Mouse (Mus musculus) myocyte (in vitro differentiated cells): ENCODE measurements at regions not wholly inside any gene's neighbourhood (a gene's known extent, or its start where the extent isn't known, plus 50 kb on each side); places are given as distances from the start of the nearest gene placed in this dataset.

Experiments
- H3K27me3 ChIP-seq: one replicate; pipeline ENCODE4 v1.6.1; 2011; ENCODE audit not compliant: control insufficient read depth, insufficient read depth, insufficient read length
- H3K36me3 ChIP-seq: one replicate; pipeline ENCODE4 v1.6.1; 2011; ENCODE audit not compliant: control insufficient read depth, insufficient read depth
- H3K4me2 ChIP-seq: one replicate; pipeline ENCODE4 v1.6.1; 2011; ENCODE audit warnings: low read depth, control low read depth
- H3K4me3 ChIP-seq: one replicate; pipeline ENCODE4 v1.5.1; 2011; ENCODE audit warnings: mild to moderate bottlenecking, control low read depth, moderate library complexity
- H3K79me2 ChIP-seq: one replicate; pipeline ENCODE4 v1.6.1; 2011; ENCODE audit not compliant: control insufficient read depth, insufficient read depth
- H3ac ChIP-seq: one replicate; pipeline ENCODE4 v1.6.1; 2011; ENCODE audit not compliant: control insufficient read depth, insufficient read length
- CEBPB ChIP-seq: IDR thresholded peaks from 2 replicates; pipeline ENCODE4 v1.6.1; 2011; ENCODE audit warnings: mild to moderate bottlenecking, moderate library complexity; ENCODE audit not compliant: poor library complexity, insufficient read depth, severe bottlenecking
- E2F4 ChIP-seq: IDR thresholded peaks from one replicate; pipeline ENCODE4 v1.6.1; 2011; ENCODE audit warnings: mild to moderate bottlenecking, control low read depth, moderate library complexity; ENCODE audit not compliant: insufficient read depth
- MAX ChIP-seq: IDR thresholded peaks from one replicate; pipeline ENCODE4 v1.6.1; 2011; ENCODE audit warnings: low read depth, mild to moderate bottlenecking, control low read depth
- MYOD1 ChIP-seq, 3 experiments: IDR thresholded peaks; one replicate each; pipeline ENCODE4 v1.6.1; 2011; ENCODE audit warnings: control low read depth in 2 of 3, low read depth in 2 of 3, mild to moderate bottlenecking in 2 of 3, moderate library complexity in 1 of 3; ENCODE audit not compliant: insufficient read length in 2 of 3, control insufficient read depth in 1 of 3
- MYOG ChIP-seq, 3 experiments: IDR thresholded peaks; one replicate each; pipeline ENCODE4 v1.6.1; 2011; ENCODE audit warnings: control low read depth in 2 of 3, low read depth in 2 of 3, mild to moderate bottlenecking in 2 of 3; ENCODE audit not compliant: insufficient read length in 2 of 3, control insufficient read depth in 1 of 3, insufficient read depth in 1 of 3
- POLR2A ChIP-seq: IDR thresholded peaks from one replicate; pipeline ENCODE4 v1.6.1; 2011; ENCODE audit warnings: low read depth, mild to moderate bottlenecking, control low read depth, moderate library complexity; ENCODE audit not compliant: insufficient read length
- POLR2AphosphoS2 ChIP-seq: IDR thresholded peaks from one replicate; pipeline ENCODE4 v1.6.1; 2011; ENCODE audit warnings: low read depth, control low read depth; ENCODE audit not compliant: insufficient read length
- REST ChIP-seq: IDR thresholded peaks from one replicate; pipeline ENCODE4 v1.6.1; 2011; ENCODE audit warnings: mild to moderate bottlenecking, control low read depth, moderate library complexity; ENCODE audit not compliant: insufficient read depth, insufficient read length
- SRF ChIP-seq: IDR thresholded peaks from one replicate; pipeline ENCODE4 v1.6.1; 2011; ENCODE audit warnings: low read depth; ENCODE audit not compliant: control insufficient read depth, insufficient read length
- TCF12 ChIP-seq: IDR thresholded peaks from one replicate; pipeline ENCODE4 v1.6.1; 2011; ENCODE audit warnings: mild to moderate bottlenecking, control low read depth; ENCODE audit not compliant: poor library complexity, insufficient read depth, severe bottlenecking
- TCF3 ChIP-seq: IDR thresholded peaks from one replicate; pipeline ENCODE4 v1.6.1; 2011; ENCODE audit warnings: low read depth, control low read depth; ENCODE audit not compliant: insufficient read length
- USF1 ChIP-seq: IDR thresholded peaks from one replicate; pipeline ENCODE4 v1.6.1; 2011; ENCODE audit warnings: low read depth, mild to moderate bottlenecking, control low read depth, moderate library complexity

GRCm38 (mm10) chr1:60823006-60823665, 63.7 kb upstream of the Ctla4 start:
- H3K27me3 ChIP-seq: no peaks in the 10 kb centered on the region
- no peak for TF ChIP-seq USF1
- no peak for TF ChIP-seq TCF12
- H3K79me2 ChIP-seq: no peaks in the 10 kb centered on the region
- no peaks in the 10 kb centered on the region for H3K36me3 ChIP-seq
- no peak overlapping the region for H3K4me2 ChIP-seq
- H3ac ChIP-seq: no peak overlapping the region
- H3K4me3 ChIP-seq: no peak overlapping the region

DNA sequence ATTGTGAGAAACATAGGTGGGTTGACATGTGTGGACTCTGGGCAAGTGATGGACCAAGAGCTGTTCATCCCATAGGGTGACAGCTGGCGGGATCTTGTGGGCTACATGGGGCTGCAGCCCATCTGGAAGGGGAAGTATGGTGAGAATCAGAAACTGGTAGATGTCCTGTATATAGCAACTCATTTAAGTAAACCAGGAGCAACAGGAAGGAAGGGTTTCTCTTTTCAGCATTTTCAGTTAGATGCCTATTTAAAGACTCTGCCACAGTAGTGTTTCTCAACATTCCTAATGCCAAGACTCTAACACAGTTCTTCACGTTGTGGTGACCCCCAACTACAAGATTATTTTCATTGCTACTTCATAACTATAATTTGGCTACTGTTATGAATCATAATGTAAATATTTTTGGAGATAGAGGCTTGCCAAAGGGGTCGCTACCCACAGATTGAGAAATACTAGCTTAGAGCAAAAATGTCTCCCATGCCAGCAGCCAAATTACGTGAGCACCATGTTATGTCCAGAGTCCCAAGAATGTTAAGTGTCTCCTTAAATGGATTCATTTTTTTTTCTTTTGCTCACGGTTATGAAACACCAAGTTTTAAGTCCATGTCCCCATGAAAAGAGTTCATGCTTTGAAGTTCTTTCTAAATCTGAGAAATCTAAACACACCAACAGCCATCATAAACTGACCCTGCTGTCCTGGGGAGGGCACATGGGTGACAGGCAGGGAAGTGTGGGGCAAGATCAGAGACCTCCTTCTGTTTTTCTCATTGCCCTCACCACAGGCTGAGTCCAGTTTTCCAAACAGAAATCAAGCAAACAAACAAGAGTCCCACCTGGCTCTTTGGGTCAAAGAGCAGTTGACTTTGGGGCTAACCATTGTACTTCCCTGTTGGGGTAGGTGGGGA, 62.3 kb upstream of the Ctla4 start:
- no peak overlapping the region for H3K4me3 ChIP-seq
- H3ac ChIP-seq: no peak overlapping the region
- peak overlapping the region; percentile 43 for H3K4me2 ChIP-seq
- H3K27me3 ChIP-seq: no peaks in the 10 kb centered on the region
- H3K79me2 ChIP-seq: no peaks in the 10 kb centered on the region
- TF ChIP-seq POLR2A (no peak), POLR2AphosphoS2 (no peak), CEBPB (peak; percentile 82; the same call in 1 of the 2 replicates), TCF3 (no peak), SRF (no peak), MYOD1 (IDR thresholded peaks at IDR 0.05; ENCODE audit: control insufficient read depth in 1 of 3, insufficient read length in 2 of 3, low read depth in 2 of 3) (peak in 1 of 3 experiments; percentile 26), USF1 (no peak), MYOG (IDR thresholded peaks at IDR 0.05; ENCODE audit: control insufficient read depth in 1 of 3, insufficient read depth in 1 of 3, insufficient read length in 2 of 3, low read depth in 2 of 3) (no peak), REST (no peak)
- H3K36me3 ChIP-seq: no peaks in the 10 kb centered on the region

DNA sequence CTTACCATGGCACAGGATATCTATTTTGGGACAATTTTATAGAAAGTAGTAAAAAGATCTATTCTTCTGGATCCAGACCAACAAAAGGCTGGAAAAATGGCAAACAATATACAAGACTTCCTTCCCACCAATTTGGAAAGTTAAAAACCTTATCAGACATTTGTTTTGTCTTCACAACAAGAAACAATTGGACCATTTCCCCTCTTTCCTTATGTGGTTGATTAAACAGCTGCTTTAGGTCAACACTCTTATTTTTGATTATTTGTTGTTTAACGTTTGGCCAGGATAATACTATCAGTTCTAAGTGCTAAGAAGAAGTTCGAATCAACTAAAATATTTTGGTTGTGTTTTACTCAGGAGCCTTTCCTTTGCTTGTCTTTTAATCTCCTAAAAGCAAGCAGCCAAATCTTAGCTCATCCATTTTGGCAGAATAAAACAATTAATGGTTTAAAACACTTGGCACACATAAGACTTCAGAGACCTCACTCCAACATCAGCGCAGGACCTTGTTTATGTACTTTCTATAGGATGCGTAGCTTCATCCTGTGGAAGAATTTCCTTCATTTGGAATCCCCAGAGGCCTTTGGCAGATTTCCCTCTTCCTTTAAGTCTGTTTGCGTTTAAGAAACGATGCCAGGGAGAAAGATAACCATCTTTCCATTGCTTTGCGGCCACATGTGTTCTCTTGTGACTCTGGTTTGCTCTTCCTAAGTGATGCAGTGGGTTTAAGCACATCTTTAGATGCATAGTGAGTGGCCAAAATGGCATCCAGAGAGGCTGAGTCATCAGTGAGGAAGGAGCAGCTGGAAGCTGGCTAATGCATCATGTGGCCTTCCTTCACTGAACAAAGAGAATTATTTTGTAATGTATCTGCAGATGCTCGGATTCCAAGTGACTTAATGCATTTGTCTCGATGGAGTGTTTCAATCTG, 61.3 kb upstream of the Ctla4 start:
- Histone ChIP-seq H3K4me3 (no peak overlapping the region), H3K4me2 (peak overlapping the region; percentile 43), H3K27me3 (no peaks in the 10 kb centered on the region), H3K79me2 (no peaks in the 10 kb centered on the region), H3ac (no peak overlapping the region), H3K36me3 (no peaks in the 10 kb centered on the region)
- TF ChIP-seq SRF (no peak), REST (no peak), MYOD1 (IDR thresholded peaks at IDR 0.05; ENCODE audit: control insufficient read depth in 1 of 3, insufficient read length in 2 of 3, low read depth in 2 of 3) (peak; percentile 18 to 91 (median 90)), USF1 (peak; percentile 90), POLR2A (no peak), TCF3 (peak; percentile 28), TCF12 (peak; percentile 66), MYOG (IDR thresholded peaks at IDR 0.05; ENCODE audit: control insufficient read depth in 1 of 3, insufficient read depth in 1 of 3, insufficient read length in 2 of 3, low read depth in 2 of 3) (peak in 2 of 3 experiments; percentile 70 to 76), E2F4 (no peak), MAX (peak; percentile 23)

DNA sequence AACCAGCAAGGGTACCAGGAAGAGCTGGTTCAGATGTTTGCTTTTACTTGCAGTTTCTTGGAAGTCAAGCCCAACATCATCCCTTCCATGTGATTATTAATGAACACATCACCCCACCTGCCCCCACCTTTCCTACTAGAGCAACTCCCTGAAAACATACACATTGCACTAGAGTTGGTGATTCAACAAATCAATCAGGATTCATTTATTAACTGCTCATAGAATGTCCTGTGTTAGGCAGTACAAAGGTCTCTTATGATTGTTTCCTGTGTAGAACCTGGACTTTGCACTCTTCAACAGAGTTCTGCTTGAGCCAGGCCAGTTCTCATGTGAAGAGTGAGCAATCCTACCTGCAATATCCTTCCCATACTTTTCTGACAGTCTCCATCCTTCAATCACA, 59.8 kb upstream of the Ctla4 start:
- no peak overlapping the region for H3ac ChIP-seq
- no peaks in the 10 kb centered on the region for H3K27me3 ChIP-seq
- no peak overlapping the region for H3K4me3 ChIP-seq
- H3K79me2 ChIP-seq: no peaks in the 10 kb centered on the region
- no peak for TF ChIP-seq E2F4
- TF ChIP-seq CEBPB: no peak
- TF ChIP-seq MAX: no peak
- no peak for TF ChIP-seq MYOD1 (IDR thresholded peaks at IDR 0.05; ENCODE audit: control insufficient read depth in 1 of 3, insufficient read length in 2 of 3, low read depth in 2 of 3)
- TF ChIP-seq USF1: no peak
- no peak for TF ChIP-seq TCF12
- no peak for TF ChIP-seq MYOG (IDR thresholded peaks at IDR 0.05; ENCODE audit: control insufficient read depth in 1 of 3, insufficient read depth in 1 of 3, insufficient read length in 2 of 3, low read depth in 2 of 3)
- TF ChIP-seq SRF: no peak
- TF ChIP-seq POLR2AphosphoS2: no peak
- TF ChIP-seq REST: no peak
- no peak for TF ChIP-seq POLR2A
- no peak for TF ChIP-seq TCF3
- H3K4me2 ChIP-seq: no peak overlapping the region
- H3K36me3 ChIP-seq: no peaks in the 10 kb centered on the region
